Mouse (Mus musculus): ENCODE measurements at regions not wholly inside any gene's neighbourhood (a gene's known extent, or its start where the extent isn't known, plus 50 kb on each side); places are given as distances from the start of the nearest gene placed in this dataset.

DNA sequence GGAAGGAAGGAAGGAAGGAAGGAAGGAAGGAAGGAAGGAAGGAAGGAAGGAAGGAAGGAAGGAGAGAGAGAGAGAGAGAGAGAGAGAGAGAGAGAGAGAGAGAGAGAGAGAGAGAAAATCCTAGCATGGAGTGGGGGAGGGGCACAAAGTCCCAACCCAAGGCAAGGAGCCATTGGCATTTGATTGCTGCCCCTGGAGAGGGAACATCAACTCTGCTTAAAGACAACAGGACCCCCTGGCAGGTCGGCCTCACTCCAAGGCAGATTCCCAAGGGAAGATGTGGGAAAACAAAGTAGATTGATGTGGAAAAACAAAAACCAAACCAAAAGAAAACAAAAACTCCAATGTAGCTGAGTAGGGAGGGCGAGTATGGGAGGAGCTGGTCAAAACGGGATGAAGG lies 49.9 kb upstream of the Fzd10 start:
- H3K27ac ChIP-seq (replicated peaks), result no peak overlapping the region
- 11% methylated on average over 3 of the region's 3 CpGs for WGBS
- peaks cover 44% of the 10 kb centered on the region for H3K27me3 ChIP-seq (replicated peaks; ENCODE audit: low read depth, poor library complexity, severe bottlenecking)
- no peaks in the 10 kb centered on the region for H3K36me3 ChIP-seq (replicated peaks)
- no peak for DNase-seq (ENCODE audit: low spot score)
- no peaks in the 10 kb centered on the region for H3K9me3 ChIP-seq
- H3K4me1 ChIP-seq, result peaks cover 18% of the 10 kb centered on the region
- H3K4me3 ChIP-seq, result no peak overlapping the region

DNA sequence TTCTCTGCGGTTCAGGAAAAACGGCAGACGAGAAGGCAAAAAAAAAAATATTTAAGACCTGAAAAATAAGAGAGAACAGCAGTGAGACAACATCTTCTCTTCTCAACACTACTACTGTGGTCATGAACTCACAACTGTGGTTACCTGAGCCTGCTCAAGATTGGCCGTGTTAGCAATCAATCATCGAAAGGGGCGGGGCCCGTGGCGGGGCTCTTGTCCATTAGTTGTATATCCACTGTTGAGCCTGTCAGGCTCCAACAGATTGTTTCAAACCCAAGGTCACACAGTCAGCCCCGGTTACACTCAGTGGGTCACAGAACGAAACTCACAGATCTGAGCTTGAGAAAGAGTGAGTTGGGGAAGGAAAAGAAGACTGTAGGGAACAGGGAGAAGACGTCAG lies 50.8 kb upstream of the Fzd10 start:
- H3K36me3 ChIP-seq (replicated peaks), result no peaks in the 10 kb centered on the region
- H3K4me1 ChIP-seq, result peaks cover 18% of the 10 kb centered on the region
- no peak overlapping the region for H3K27ac ChIP-seq (replicated peaks)
- DNase-seq (ENCODE audit: low spot score), result no peak
- 87% methylated on average over 11 of the region's 11 CpGs for WGBS
- no peak overlapping the region for H3K4me3 ChIP-seq
- H3K27me3 ChIP-seq (replicated peaks; ENCODE audit: low read depth, poor library complexity, severe bottlenecking), result peaks cover 52% of the 10 kb centered on the region
- no peaks in the 10 kb centered on the region for H3K9me3 ChIP-seq

DNA sequence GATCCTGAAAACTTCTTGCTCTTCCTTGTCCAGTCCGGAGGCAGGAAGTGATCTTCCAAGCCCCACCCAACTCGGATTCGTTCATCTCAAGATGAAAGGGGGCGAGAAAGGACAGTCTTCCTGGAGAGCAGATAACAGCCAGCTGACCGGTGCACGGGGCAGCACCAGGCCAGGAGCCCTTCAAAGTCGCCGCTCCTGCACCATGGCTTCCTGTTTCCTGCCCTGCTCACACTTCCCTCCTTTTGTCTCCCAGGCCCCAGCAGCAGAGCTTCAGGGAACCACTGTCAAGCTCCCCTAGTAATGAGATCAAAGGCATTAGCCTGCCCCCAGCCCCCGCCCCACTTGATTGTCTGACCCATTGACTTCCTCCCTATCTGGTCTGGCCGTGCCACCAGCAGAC lies 58.6 kb upstream of the Fzd10 start:
- Histone ChIP-seq H3K36me3 (replicated peaks) (no peaks in the 10 kb centered on the region), H3K27ac (replicated peaks) (peak overlapping the region; percentile 44), H3K4me3 (peak overlapping the region; percentile 30), H3K9me3 (no peaks in the 10 kb centered on the region), H3K27me3 (replicated peaks; ENCODE audit: low read depth, poor library complexity, severe bottlenecking) (peaks cover 50% of the 10 kb centered on the region), H3K4me1 (peaks cover 25% of the 10 kb centered on the region)
- WGBS, result 23% methylated on average over 10 of the region's 10 CpGs
- peak; percentile 50 for DNase-seq (ENCODE audit: low spot score)

DNA sequence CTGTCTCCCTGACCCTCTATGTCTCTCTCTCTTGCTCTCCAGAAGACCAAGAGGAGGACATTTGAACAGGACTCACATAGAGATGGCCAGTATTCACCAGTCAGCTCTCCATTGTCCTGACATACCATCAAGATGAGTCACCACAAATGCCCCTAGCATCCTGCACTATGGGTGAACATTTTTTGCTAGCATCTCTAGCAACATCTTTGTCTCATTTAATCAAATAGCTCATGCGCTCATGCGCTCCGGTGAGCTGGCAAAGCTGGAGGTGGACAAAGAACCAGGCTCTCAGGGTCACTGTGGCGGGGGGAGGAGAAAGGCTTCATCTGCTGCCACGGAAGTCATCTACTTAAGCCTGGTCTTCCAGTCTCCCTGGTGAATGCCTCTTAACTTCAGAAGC lies 62.0 kb upstream of the Fzd10 start:
- Histone ChIP-seq H3K27ac (replicated peaks) (peak overlapping the region; percentile 44; the same call in 1 of the 2 replicates), H3K27me3 (replicated peaks; ENCODE audit: low read depth, poor library complexity, severe bottlenecking) (peaks cover 42% of the 10 kb centered on the region), H3K4me3 (no peak overlapping the region), H3K4me1 (peaks cover 39% of the 10 kb centered on the region), H3K36me3 (replicated peaks) (no peaks in the 10 kb centered on the region), H3K9me3 (no peaks in the 10 kb centered on the region)
- 67% methylated on average over 5 of the region's 5 CpGs for WGBS
- no peak for DNase-seq (ENCODE audit: low spot score)

DNA sequence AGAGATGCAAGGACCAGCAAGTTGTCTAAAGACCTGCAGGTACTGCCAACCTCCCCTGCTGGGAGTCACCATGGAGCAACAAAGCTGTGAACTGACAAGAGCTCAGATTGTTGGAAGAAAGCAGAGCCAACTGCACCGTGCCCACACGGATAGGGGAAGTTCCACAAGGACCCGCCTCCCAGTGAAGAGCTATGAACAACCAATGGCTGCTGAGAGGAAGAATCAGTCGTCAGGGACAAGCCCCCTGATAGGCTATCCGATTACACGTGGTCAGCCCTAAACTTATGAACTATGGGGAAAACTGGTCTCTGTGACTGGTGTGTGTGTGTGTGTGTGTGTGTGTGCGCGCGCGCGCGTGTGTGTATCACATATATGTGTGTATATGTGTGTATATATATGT lies 63.4 kb upstream of the Fzd10 start:
- WGBS, result 67% methylated on average over 12 of the region's 12 CpGs
- H3K27me3 ChIP-seq (replicated peaks; ENCODE audit: low read depth, poor library complexity, severe bottlenecking), result peaks cover 29% of the 10 kb centered on the region
- H3K27ac ChIP-seq (replicated peaks), result peak overlapping the region; percentile 72
- peak overlapping the region; percentile 39 for H3K4me3 ChIP-seq
- peaks cover 38% of the 10 kb centered on the region for H3K4me1 ChIP-seq
- peak; percentile 35 for DNase-seq (ENCODE audit: low spot score)
- no peaks in the 10 kb centered on the region for H3K9me3 ChIP-seq
- no peaks in the 10 kb centered on the region for H3K36me3 ChIP-seq (replicated peaks)

DNA sequence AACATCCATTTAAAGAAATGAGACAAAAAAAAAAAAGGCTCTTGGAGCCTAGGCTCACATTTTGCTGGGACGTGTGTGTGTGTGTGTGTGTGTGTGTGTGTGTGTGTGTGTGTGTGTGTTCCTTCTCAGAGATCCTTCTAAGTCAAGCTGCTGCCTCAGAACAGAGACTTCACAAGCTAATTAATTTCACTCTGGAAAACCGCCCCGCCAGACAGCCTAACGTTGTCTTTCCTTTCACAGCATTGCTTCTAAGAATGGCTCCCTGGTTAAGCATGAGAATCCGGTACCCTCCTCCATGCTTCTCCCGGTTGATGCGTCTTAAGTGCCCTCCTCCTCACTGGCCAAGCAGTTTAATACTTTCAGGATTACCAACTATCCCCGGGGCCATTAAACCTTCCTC lies 64.3 kb upstream of the Fzd10 start:
- WGBS, result 33% methylated on average over 8 of the region's 8 CpGs
- no peak for DNase-seq (ENCODE audit: low spot score)
- no peaks in the 10 kb centered on the region for H3K9me3 ChIP-seq
- peak overlapping the region; percentile 72; the same call in 1 of the 2 replicates for H3K27ac ChIP-seq (replicated peaks)
- H3K4me3 ChIP-seq, result peak overlapping the region; percentile 39
- peaks cover 30% of the 10 kb centered on the region for H3K4me1 ChIP-seq
- no peaks in the 10 kb centered on the region for H3K36me3 ChIP-seq (replicated peaks)
- H3K27me3 ChIP-seq (replicated peaks; ENCODE audit: low read depth, poor library complexity, severe bottlenecking), result peaks cover 21% of the 10 kb centered on the region

DNA sequence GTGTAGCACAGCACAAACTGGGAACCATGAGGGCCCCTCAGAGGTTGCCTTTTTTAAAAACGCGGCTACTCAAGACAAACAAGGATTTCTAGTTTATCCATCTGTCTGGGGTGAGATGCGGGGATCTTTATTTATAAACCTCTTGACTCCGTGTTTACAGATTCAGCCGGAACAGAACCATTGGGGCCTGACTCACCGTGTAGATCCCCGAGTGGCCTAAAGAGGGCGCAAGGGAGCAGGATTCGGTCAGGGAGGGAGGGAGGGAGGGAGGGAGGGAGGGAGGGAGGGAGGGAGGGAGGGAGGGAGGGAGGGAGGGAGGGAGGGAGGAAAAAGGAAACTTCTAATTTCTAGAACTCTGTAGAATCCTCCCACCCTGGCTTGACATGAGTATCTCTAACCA lies 73.4 kb upstream of the Fzd10 start:
- peaks cover 61% of the 10 kb centered on the region for H3K27me3 ChIP-seq (replicated peaks; ENCODE audit: low read depth, poor library complexity, severe bottlenecking)
- no peak overlapping the region for H3K27ac ChIP-seq (replicated peaks)
- 30% methylated on average over 8 of the region's 9 CpGs for WGBS
- DNase-seq (ENCODE audit: low spot score), result peak; percentile 43
- H3K4me1 ChIP-seq, result peaks cover 16% of the 10 kb centered on the region
- H3K9me3 ChIP-seq, result no peaks in the 10 kb centered on the region
- no peak overlapping the region for H3K4me3 ChIP-seq
- no peaks in the 10 kb centered on the region for H3K36me3 ChIP-seq (replicated peaks)

DNA sequence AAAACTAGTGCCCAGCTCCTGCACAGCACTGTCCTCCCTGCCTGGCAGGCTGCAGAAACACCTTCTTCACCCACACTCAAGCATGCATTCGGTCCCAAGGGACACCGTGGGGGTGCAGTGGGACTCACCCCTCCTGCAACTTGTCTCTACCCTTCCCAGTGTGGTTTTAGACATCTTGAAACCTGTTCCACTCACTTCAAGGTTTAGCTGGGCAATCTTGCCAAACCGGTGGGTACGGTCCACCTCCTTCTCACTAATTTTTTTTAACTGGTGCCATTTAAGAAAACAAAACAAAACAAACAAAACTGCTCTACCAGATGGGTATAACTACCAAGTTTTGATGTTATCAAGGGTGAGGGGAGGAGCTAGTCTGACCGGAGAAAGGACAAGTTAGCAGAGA lies 74.2 kb upstream of the Fzd10 start:
- 79% methylated on average over 5 of the region's 5 CpGs for WGBS
- Histone ChIP-seq H3K9me3 (no peaks in the 10 kb centered on the region), H3K4me1 (peaks cover 16% of the 10 kb centered on the region), H3K4me3 (no peak overlapping the region), H3K36me3 (replicated peaks) (no peaks in the 10 kb centered on the region), H3K27me3 (replicated peaks; ENCODE audit: low read depth, poor library complexity, severe bottlenecking) (peaks cover 64% of the 10 kb centered on the region), H3K27ac (replicated peaks) (no peak overlapping the region)
- no peak for DNase-seq (ENCODE audit: low spot score)

DNA sequence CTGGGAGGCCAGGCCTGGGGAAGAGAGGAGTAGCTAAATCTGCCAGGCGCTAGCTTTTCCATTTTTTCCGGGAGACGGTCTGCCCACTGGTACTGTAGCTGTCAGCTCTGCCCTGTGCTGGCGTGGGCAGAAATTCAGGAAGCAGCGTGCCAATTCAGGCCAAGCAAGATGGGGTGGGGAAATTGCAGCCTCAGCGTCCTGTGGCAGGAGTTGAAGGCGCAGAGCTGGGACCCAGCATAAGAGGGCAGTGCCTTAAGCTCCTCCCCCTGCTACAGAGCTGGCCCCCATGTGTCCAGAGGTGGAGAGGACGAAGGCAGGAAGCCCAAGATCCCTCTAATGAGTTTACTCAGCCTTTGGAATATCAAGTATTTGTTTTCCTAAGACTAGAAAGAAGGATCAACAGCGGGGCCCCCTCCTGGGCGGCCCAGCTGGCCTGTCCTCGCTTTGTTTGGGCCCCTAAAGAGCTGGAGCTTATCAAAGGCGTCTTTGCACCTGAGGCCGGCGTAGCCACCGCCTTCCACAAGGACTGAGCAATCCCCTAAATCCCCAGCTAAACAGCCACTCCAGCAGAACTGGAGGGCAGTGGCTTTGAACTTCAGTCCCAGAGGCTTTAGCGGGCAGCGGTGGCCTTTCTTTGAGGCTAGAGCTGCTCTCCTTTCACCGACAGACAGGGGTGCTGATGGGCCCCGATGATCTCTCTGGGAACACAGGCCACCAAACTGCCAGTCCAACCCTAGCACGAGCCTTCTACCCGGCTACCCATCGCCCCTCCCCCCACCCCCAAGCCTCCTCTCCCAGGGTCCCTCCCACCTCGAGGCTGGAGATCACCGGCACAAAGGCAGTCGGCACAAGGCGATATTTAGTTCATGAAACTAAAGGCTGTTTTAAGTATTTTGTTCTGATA lies 76.0 kb upstream of the Fzd10 start:
- Histone ChIP-seq H3K4me3 (no peak overlapping the region), H3K36me3 (replicated peaks) (no peaks in the 10 kb centered on the region), H3K9me3 (no peaks in the 10 kb centered on the region), H3K27me3 (replicated peaks; ENCODE audit: low read depth, poor library complexity, severe bottlenecking) (peaks cover 75% of the 10 kb centered on the region), H3K4me1 (peaks cover 21% of the 10 kb centered on the region), H3K27ac (replicated peaks) (peak overlapping the region; percentile 40; the same call in 1 of the 2 replicates)
- DNase-seq (ENCODE audit: low spot score), result peak; percentile 37
- WGBS, result 9% methylated on average over 26 of the region's 26 CpGs

DNA sequence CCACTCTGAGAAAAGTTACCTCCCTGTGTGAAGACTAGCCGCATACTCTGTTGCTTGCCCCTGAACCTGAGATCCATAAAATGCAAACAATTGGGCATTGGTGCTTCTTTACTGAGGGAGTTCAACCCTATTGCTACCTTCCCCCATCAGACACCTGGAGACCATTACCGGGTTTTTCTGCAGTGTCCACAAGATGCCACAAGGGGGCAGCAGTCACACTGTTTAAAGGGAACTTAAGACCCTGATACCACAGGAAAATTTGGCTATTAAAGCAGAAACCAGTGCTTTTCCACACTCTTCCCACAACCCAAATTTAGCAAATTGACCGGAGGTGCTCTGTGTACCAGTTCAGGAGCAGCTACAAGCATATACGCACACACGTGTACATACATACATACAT lies 78.0 kb upstream of the Fzd10 start:
- Histone ChIP-seq H3K4me3 (no peak overlapping the region), H3K27me3 (replicated peaks; ENCODE audit: low read depth, poor library complexity, severe bottlenecking) (peaks cover 78% of the 10 kb centered on the region), H3K9me3 (no peaks in the 10 kb centered on the region), H3K36me3 (replicated peaks) (no peaks in the 10 kb centered on the region), H3K27ac (replicated peaks) (no peak overlapping the region), H3K4me1 (peaks cover 21% of the 10 kb centered on the region)
- 39% methylated on average over 5 of the region's 5 CpGs for WGBS
- peak; percentile 83 for DNase-seq (ENCODE audit: low spot score)

DNA sequence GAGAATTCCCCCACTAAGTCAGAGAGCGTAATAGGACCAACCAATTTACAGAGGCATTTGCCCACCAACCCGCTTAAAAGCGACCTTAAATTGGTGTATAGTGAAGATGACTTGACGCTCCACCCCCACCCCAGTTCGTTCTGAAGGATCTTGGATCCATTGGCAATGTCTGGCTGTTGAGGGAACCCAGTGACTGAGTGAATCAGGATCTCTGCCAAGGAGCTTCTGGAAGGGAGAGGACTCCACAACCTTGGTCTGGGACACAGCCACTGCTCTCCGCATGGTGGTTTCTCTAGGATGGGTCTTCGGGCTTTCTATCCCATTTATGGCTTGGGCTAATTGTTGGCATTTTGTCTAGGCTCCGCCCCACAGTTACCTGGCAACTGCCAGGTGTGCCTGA lies 83.3 kb upstream of the Fzd10 start:
- WGBS, result 55% methylated on average over 8 of the region's 8 CpGs
- Histone ChIP-seq H3K27me3 (replicated peaks; ENCODE audit: low read depth, poor library complexity, severe bottlenecking) (peaks cover 58% of the 10 kb centered on the region), H3K27ac (replicated peaks) (no peak overlapping the region), H3K4me1 (0 out of 2 replicates have a peak, but pooled peaks cover 5% of the 10 kb centered on the region), H3K9me3 (no peaks in the 10 kb centered on the region), H3K36me3 (replicated peaks) (no peaks in the 10 kb centered on the region), H3K4me3 (no peak overlapping the region)
- no peak for DNase-seq (ENCODE audit: low spot score)

DNA sequence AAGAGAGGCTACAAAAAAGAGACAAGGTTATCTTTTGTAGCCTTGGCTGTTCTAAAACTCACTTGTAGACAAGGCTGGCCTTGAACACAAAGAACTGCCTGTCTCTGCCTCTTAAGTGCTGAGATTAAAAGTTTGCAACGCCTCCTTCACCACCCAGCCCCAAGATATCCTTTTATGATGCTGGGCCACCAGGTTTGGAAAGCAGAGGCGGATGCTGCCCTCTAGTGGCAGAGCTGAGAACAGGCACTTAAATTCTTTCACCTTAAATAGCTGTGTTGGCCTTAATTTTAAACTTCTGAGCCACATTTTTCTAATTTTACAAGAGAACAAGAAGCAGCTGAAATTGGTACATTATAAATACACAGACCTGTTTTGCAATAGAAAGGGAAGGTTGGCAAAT lies 82.5 kb upstream of the Tmem132d start:
- peak; percentile 66 for DNase-seq (ENCODE audit: low spot score)
- Histone ChIP-seq H3K9me3 (no peaks in the 10 kb centered on the region), H3K27ac (replicated peaks) (no peak overlapping the region), H3K36me3 (replicated peaks) (no peaks in the 10 kb centered on the region), H3K4me1 (0 out of 2 replicates have a peak, but pooled peaks cover 2% of the 10 kb centered on the region), H3K4me3 (no peak overlapping the region), H3K27me3 (replicated peaks; ENCODE audit: low read depth, poor library complexity, severe bottlenecking) (peaks cover 44% of the 10 kb centered on the region)
- WGBS, result 7% methylated on average over 2 of the region's 2 CpGs

DNA sequence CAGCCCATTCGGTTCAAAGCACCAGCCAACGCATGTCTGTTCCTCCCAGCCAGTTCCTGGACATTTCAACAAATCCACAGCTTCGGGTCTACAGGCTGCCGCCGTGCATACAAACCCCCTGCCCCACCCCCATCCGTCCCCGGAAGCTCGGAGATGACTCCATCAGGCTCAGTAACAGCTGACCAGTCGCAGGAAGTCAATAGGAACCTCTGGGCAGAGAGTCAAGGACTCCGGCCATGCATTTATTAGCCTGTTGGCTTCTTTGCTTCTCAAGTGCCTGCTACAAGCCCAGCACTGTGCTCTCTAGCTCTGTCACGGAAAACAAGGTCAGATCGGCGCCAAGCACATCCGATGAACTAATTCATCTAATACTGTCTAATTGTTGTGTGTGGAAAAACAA lies 80.4 kb upstream of the Tmem132d start:
- no peak overlapping the region for H3K27ac ChIP-seq (replicated peaks)
- H3K9me3 ChIP-seq, result 0 out of 2 replicates have a peak, but pooled peaks cover 3% of the 10 kb centered on the region
- peaks cover 24% of the 10 kb centered on the region for H3K27me3 ChIP-seq (replicated peaks; ENCODE audit: low read depth, poor library complexity, severe bottlenecking)
- no peak overlapping the region for H3K4me3 ChIP-seq
- 84% methylated on average over 14 of the region's 14 CpGs for WGBS
- no peak for DNase-seq (ENCODE audit: low spot score)
- no peaks in the 10 kb centered on the region for H3K4me1 ChIP-seq
- H3K36me3 ChIP-seq (replicated peaks), result no peaks in the 10 kb centered on the region

Measured in embryonic facial prominence, embryonic 10.5 days (tissue).